Mouse (Mus musculus): Measurements from ENCODE around the gene Map3k3. TPM values are rescaled to one million over a fixed set of nuclear protein-coding genes. Genes with fewer than 3 reads are reported as not detected.
A peak's percentile ranks its signal among the peaks of the same experiment; 100 is the strongest.

Gene Map3k3
- polyA plus RNA-seq, 1 experiment from 2014 or later = 14.1 TPM

GRCm38 (mm10) chr11:106151219-106151618 is 66.8 kb downstream of the Map3k3 start:
- Histone ChIP-seq H3K4me1 (replicated peaks) (peaks cover 6% of the 10 kb centered on the region; the same call in 1 of the 2 replicates), H3K36me3 (peaks cover 64% of the 10 kb centered on the region), H3K4me3 (no peak overlapping the region), H3K27ac (replicated peaks) (no peak overlapping the region), H3K4me2 (no peak overlapping the region), H3K9ac (no peak overlapping the region), H3K9me3 (no peaks in the 10 kb centered on the region), H3K27me3 (no peaks in the 10 kb centered on the region)
- 95% methylated on average over 3 of the region's 3 CpGs for WGBS
- no peak for ATAC-seq (ENCODE audit: low FRiP score, low read depth)

- peaks cover 68% of the 10 kb centered on the region for H3K36me3 ChIP-seq
- no peak overlapping the region for H3K9ac ChIP-seq
- no peaks in the 10 kb centered on the region for H3K27me3 ChIP-seq
- WGBS = 75% methylated on average over 8 of the region's 8 CpGs
- H3K4me3 ChIP-seq = no peak overlapping the region
- ATAC-seq (ENCODE audit: low FRiP score, low read depth) = no peak
- no peak overlapping the region for H3K27ac ChIP-seq (replicated peaks)
- no peaks in the 10 kb centered on the region for H3K9me3 ChIP-seq
- peaks cover 13% of the 10 kb centered on the region; the same call in 1 of the 2 replicates for H3K4me1 ChIP-seq (replicated peaks)
- no peak overlapping the region for H3K4me2 ChIP-seq
Observed at GRCm38 (mm10) chr11:106152132-106152531, 67.7 kb downstream of the Map3k3 start.

- H3K9me3 ChIP-seq = no peaks in the 10 kb centered on the region
- no peaks in the 10 kb centered on the region for H3K27me3 ChIP-seq
- H3K4me1 ChIP-seq (replicated peaks) = peaks cover 26% of the 10 kb centered on the region
- H3K27ac ChIP-seq (replicated peaks) = no peak overlapping the region
- H3K36me3 ChIP-seq = peaks cover 52% of the 10 kb centered on the region
- H3K9ac ChIP-seq = no peak overlapping the region
- no peak overlapping the region for H3K4me2 ChIP-seq
- WGBS = 64% methylated on average over 5 of the region's 5 CpGs
- no peak for ATAC-seq (ENCODE audit: low FRiP score, low read depth)
- no peak overlapping the region for H3K4me3 ChIP-seq
Observed at GRCm38 (mm10) chr11:106154091-106154490, 69.7 kb downstream of the Map3k3 start.

GRCm38 (mm10) chr11:106154770-106155169 is 70.4 kb downstream of the Map3k3 start:
- no peak overlapping the region for H3K9ac ChIP-seq
- WGBS = 69% methylated on average over 2 of the region's 2 CpGs
- no peaks in the 10 kb centered on the region for H3K27me3 ChIP-seq
- no peak for ATAC-seq (ENCODE audit: low FRiP score, low read depth)
- H3K27ac ChIP-seq (replicated peaks) = no peak overlapping the region
- no peaks in the 10 kb centered on the region for H3K9me3 ChIP-seq
- H3K4me2 ChIP-seq = no peak overlapping the region
- no peak overlapping the region for H3K4me3 ChIP-seq
- peaks cover 29% of the 10 kb centered on the region for H3K4me1 ChIP-seq (replicated peaks)
- H3K36me3 ChIP-seq = peaks cover 49% of the 10 kb centered on the region

- no peak overlapping the region for H3K4me3 ChIP-seq
- ATAC-seq (ENCODE audit: low FRiP score, low read depth) = no peak
- peaks cover 34% of the 10 kb centered on the region for H3K4me1 ChIP-seq (replicated peaks)
- H3K9ac ChIP-seq = no peak overlapping the region
- H3K9me3 ChIP-seq = no peaks in the 10 kb centered on the region
- H3K36me3 ChIP-seq = peaks cover 39% of the 10 kb centered on the region
- H3K27ac ChIP-seq (replicated peaks) = no peak overlapping the region
- no peaks in the 10 kb centered on the region for H3K27me3 ChIP-seq
- WGBS = 68% methylated on average over 3 of the region's 3 CpGs
- no peak overlapping the region for H3K4me2 ChIP-seq
Observed at GRCm38 (mm10) chr11:106155761-106156160, 71.3 kb downstream of the Map3k3 start.

- Histone ChIP-seq H3K9ac (no peak overlapping the region), H3K27ac (replicated peaks) (no peak overlapping the region), H3K4me3 (no peak overlapping the region), H3K4me2 (no peak overlapping the region), H3K4me1 (replicated peaks) (peaks cover 39% of the 10 kb centered on the region), H3K27me3 (no peaks in the 10 kb centered on the region), H3K9me3 (no peaks in the 10 kb centered on the region), H3K36me3 (peaks cover 34% of the 10 kb centered on the region)
- no peak for ATAC-seq (ENCODE audit: low FRiP score, low read depth)
- WGBS = 91% methylated on average over 1 of the region's 1 CpGs
Observed at GRCm38 (mm10) chr11:106156257-106156656, 71.8 kb downstream of the Map3k3 start.

- no peak overlapping the region for H3K4me3 ChIP-seq
- H3K27me3 ChIP-seq = no peaks in the 10 kb centered on the region
- no peak for ATAC-seq (ENCODE audit: low FRiP score, low read depth)
- H3K27ac ChIP-seq (replicated peaks) = no peak overlapping the region
- peaks cover 25% of the 10 kb centered on the region for H3K36me3 ChIP-seq
- 90% methylated on average over 7 of the region's 7 CpGs for WGBS
- peaks cover 46% of the 10 kb centered on the region for H3K4me1 ChIP-seq (replicated peaks)
- H3K4me2 ChIP-seq = no peak overlapping the region
- H3K9me3 ChIP-seq = no peaks in the 10 kb centered on the region
- H3K9ac ChIP-seq = no peak overlapping the region
Observed at GRCm38 (mm10) chr11:106157154-106157553, 72.7 kb downstream of the Map3k3 start.

- Histone ChIP-seq H3K4me1 (replicated peaks) (peaks cover 46% of the 10 kb centered on the region), H3K9me3 (no peaks in the 10 kb centered on the region), H3K4me2 (peak overlapping the region; percentile 92), H3K36me3 (peaks cover 21% of the 10 kb centered on the region), H3K9ac (peak overlapping the region; percentile 92), H3K27me3 (no peaks in the 10 kb centered on the region), H3K4me3 (peak overlapping the region; percentile 81), H3K27ac (replicated peaks) (peak overlapping the region; percentile 98)
- no peak for ATAC-seq (ENCODE audit: low FRiP score, low read depth)
- 64% methylated on average over 14 of the region's 14 CpGs for whole genome bisulfite sequencing
Observed at GRCm38 (mm10) chr11:106158081-106158929, 73.9 kb downstream of the Map3k3 start.

GRCm38 (mm10) chr11:106158930-106159215 is 74.5 kb downstream of the Map3k3 start:
- peaks cover 46% of the 10 kb centered on the region for H3K4me1 ChIP-seq (replicated peaks)
- ATAC-seq (ENCODE audit: low FRiP score, low read depth) = peak; percentile 16; the same call in 1 of the 2 replicates
- H3K36me3 ChIP-seq = peaks cover 20% of the 10 kb centered on the region

GRCm38 (mm10) chr11:106159216-106159920 is 75.0 kb downstream of the Map3k3 start:
- ATAC-seq (ENCODE audit: low FRiP score, low read depth) = peak; percentile 66
- no peaks in the 10 kb centered on the region for H3K9me3 ChIP-seq
- H3K4me2 ChIP-seq = peak overlapping the region; percentile 92
- H3K4me3 ChIP-seq = peak overlapping the region; percentile 81
- H3K4me1 ChIP-seq (replicated peaks) = peaks cover 46% of the 10 kb centered on the region
- H3K36me3 ChIP-seq = peaks cover 22% of the 10 kb centered on the region
- peak overlapping the region; percentile 98 for H3K27ac ChIP-seq (replicated peaks)
- under 1% methylated on average over 15 of the region's 25 CpGs for WGBS
- no peaks in the 10 kb centered on the region for H3K27me3 ChIP-seq
- peak overlapping the region; percentile 92 for H3K9ac ChIP-seq

More at GRCm38 (mm10) chr11:106158930-106159215, 74.5 kb downstream of the Map3k3 start:
- WGBS = 35% methylated on average over 9 of the region's 9 CpGs
- H3K4me2 ChIP-seq = peak overlapping the region; percentile 92
- H3K27ac ChIP-seq (replicated peaks) = peak overlapping the region; percentile 98
- H3K27me3 ChIP-seq = no peaks in the 10 kb centered on the region
- peak overlapping the region; percentile 81 for H3K4me3 ChIP-seq
- no peaks in the 10 kb centered on the region for H3K9me3 ChIP-seq
- H3K9ac ChIP-seq = peak overlapping the region; percentile 92

GRCm38 (mm10) chr11:106159921-106160840 is 75.8 kb downstream of the Map3k3 start:
- H3K36me3 ChIP-seq = peaks cover 23% of the 10 kb centered on the region
- peak overlapping the region; percentile 92 for H3K9ac ChIP-seq
- H3K4me2 ChIP-seq = peak overlapping the region; percentile 92
- ATAC-seq (ENCODE audit: low FRiP score, low read depth) = peak; percentile 71
- no peaks in the 10 kb centered on the region for H3K9me3 ChIP-seq
- peak overlapping the region; percentile 81 for H3K4me3 ChIP-seq
- under 1% methylated on average over 72 of the region's 106 CpGs for WGBS
- H3K4me1 ChIP-seq (replicated peaks) = peaks cover 43% of the 10 kb centered on the region
- no peaks in the 10 kb centered on the region for H3K27me3 ChIP-seq
- peak overlapping the region; percentile 98 for H3K27ac ChIP-seq (replicated peaks)

All from hindbrain, embryonic 15.5 days (tissue).